Mouse (Mus musculus) CH12.LX (cell line): ENCODE data around the gene Sgsm1. TPM values are rescaled to one million over a fixed set of nuclear protein-coding genes. Genes with fewer than 3 reads are reported as not detected.

ENCODE experiments used
- DNase-seq: peaks from one replicate; pipeline ENCODE4 v3.0.0-alpha.2; 2013; ENCODE audit errors: extremely low read depth
- H3K27ac ChIP-seq: 2 replicates; pipeline ENCODE4 v1.5.1; 2012; ENCODE audit warnings: low read depth, mild to moderate bottlenecking, control low read depth, moderate library complexity; ENCODE audit not compliant: insufficient read depth
- H3K27me3 ChIP-seq: replicated peaks from 2 replicates; pipeline ENCODE3; 2012; ENCODE audit warnings: inconsistent platforms
- H3K36me3 ChIP-seq, 2 experiments: replicated peaks in 1 of 2; 2 replicates each; pipeline versions ENCODE3 to v1.6.1; 2012; ENCODE audit warnings: inconsistent platforms in 1 of 2, low read length in 1 of 2, mild to moderate bottlenecking in 1 of 2, mixed read lengths in 1 of 2, moderate library complexity in 1 of 2; ENCODE audit not compliant: control insufficient read depth in 1 of 2, insufficient read depth in 1 of 2
- H3K4me1 ChIP-seq, 2 experiments: 2 replicates each; pipeline ENCODE4 v1.6.1; 2012; ENCODE audit warnings: inconsistent platforms in 1 of 2, moderate library complexity in 1 of 2; ENCODE audit not compliant: insufficient read depth in 2 of 2, control insufficient read depth in 1 of 2
- H3K4me2 ChIP-seq: 2 replicates; pipeline ENCODE4 v1.6.1; 2012; ENCODE audit warnings: low read depth, mild to moderate bottlenecking, control low read depth; ENCODE audit not compliant: poor library complexity, insufficient read depth, severe bottlenecking
- H3K4me3 ChIP-seq, 3 experiments: fragments of 150-350 bp in 1 of 3; sonication (generic) in 1 of 3; replicated peaks in 1 of 3; 2 replicates each; pipeline versions ENCODE3 to v1.5.1; 2011 to 2012; ENCODE audit warnings: low read depth in 2 of 3, low read length in 2 of 3, mild to moderate bottlenecking in 2 of 3, moderate library complexity in 2 of 3, control low read depth in 1 of 3, improper control_type of control experiment in 1 of 3, inconsistent platforms in 1 of 3, mixed read lengths in 1 of 3; ENCODE audit not compliant: poor library complexity in 1 of 3
- H3K79me2 ChIP-seq: replicated peaks from 2 replicates; pipeline ENCODE4 v1.6.1; 2012; ENCODE audit warnings: mild to moderate bottlenecking, moderate library complexity; ENCODE audit not compliant: control insufficient read depth, poor library complexity, insufficient read depth, severe bottlenecking; ENCODE audit errors: extremely low read depth
- H3K9ac ChIP-seq: 2 replicates; pipeline ENCODE4 v1.6.1; 2012; ENCODE audit warnings: low read depth, mild to moderate bottlenecking, control low read depth, moderate library complexity; ENCODE audit not compliant: insufficient read depth
- H3K9me3 ChIP-seq: replicated peaks from 2 replicates; pipeline ENCODE3; 2012; ENCODE audit warnings: low read length, inconsistent platforms, mixed read lengths
- E2F4 ChIP-seq: IDR thresholded peaks from 2 replicates; pipeline ENCODE4 v1.6.1; 2011; ENCODE audit warnings: low read depth, low read length, improper control_type of control experiment; ENCODE audit not compliant: insufficient replicate concordance
- EP300 ChIP-seq: IDR thresholded peaks from 2 replicates; pipeline ENCODE4 v1.6.1; 2011; ENCODE audit warnings: low read length, improper control_type of control experiment
- GABPA ChIP-seq: IDR thresholded peaks from 2 replicates; pipeline ENCODE4 v1.6.1; 2012; ENCODE audit warnings: low read depth, low read length, improper control_type of control experiment, inconsistent platforms; ENCODE audit not compliant: insufficient replicate concordance
- JUND ChIP-seq: conservative IDR thresholded peaks from 2 replicates; pipeline ENCODE4 v1.6.1; 2011; ENCODE audit warnings: low read depth, low read length, improper control_type of control experiment
- MAFK ChIP-seq: IDR thresholded peaks from 2 replicates; pipeline ENCODE4 v1.6.1; 2011; ENCODE audit warnings: low read length, improper control_type of control experiment; ENCODE audit not compliant: insufficient replicate concordance
- MAX ChIP-seq: IDR thresholded peaks from 2 replicates; pipeline ENCODE4 v1.6.1; 2011; ENCODE audit warnings: low read length, improper control_type of control experiment
- NRF1 ChIP-seq: IDR thresholded peaks from 2 replicates; pipeline ENCODE4 v1.6.1; 2014; ENCODE audit warnings: low read depth, mild to moderate bottlenecking, inconsistent platforms, low read length, improper control_type of control experiment, moderate library complexity
- POLR2A ChIP-seq: IDR thresholded peaks from 2 replicates; pipeline ENCODE4 v1.6.1; 2011; ENCODE audit warnings: low read depth, mild to moderate bottlenecking, improper control_type of control experiment, low read length
- SMC3 ChIP-seq: IDR thresholded peaks from 2 replicates; pipeline ENCODE4 v1.6.1; 2011; ENCODE audit warnings: low read depth, low read length, improper control_type of control experiment
- UBTF ChIP-seq: IDR thresholded peaks from 2 replicates; pipeline ENCODE4 v1.6.1; 2012; ENCODE audit warnings: low read depth, mild to moderate bottlenecking, inconsistent platforms, low read length, improper control_type of control experiment, moderate library complexity
- USF1 ChIP-seq: IDR thresholded peaks from 2 replicates; pipeline ENCODE4 v1.6.1; 2014; ENCODE audit warnings: low read depth, mild to moderate bottlenecking, inconsistent platforms, low read length, improper control_type of control experiment
- ZC3H11A ChIP-seq: IDR thresholded peaks from 2 replicates; pipeline ENCODE4 v1.6.1; 2012; ENCODE audit warnings: low read depth, mild to moderate bottlenecking, inconsistent platforms, low read length, improper control_type of control experiment
- ZKSCAN1 ChIP-seq: IDR thresholded peaks from 2 replicates; pipeline ENCODE4 v1.6.1; 2012; ENCODE audit warnings: low read depth, inconsistent platforms, low read length, improper control_type of control experiment, borderline replicate concordance
- ZNF384 ChIP-seq: IDR thresholded peaks from 2 replicates; pipeline ENCODE4 v1.6.1; 2012; ENCODE audit warnings: low read depth, low read length, improper control_type of control experiment, inconsistent platforms
- dilution Hi-C: fragments of 300-500 bp; cut with MboI; formaldehyde crosslinking; loops from 2 replicates; pipeline ENCODE4 v1.14.3; 2020; ENCODE audit warnings: low sequenced_read_pairs; ENCODE audit not compliant: extremely low pct_unique_long_range_greater_than_20kb, extremely low pct_ligation_motif_present
- in situ Hi-C: fragments of 300-500 bp; cut with MboI; formaldehyde crosslinking; loops from 3 replicates; pipeline ENCODE4 v1.14.3; 2019; ENCODE audit warnings: low sequenced_read_pairs, low pct_ligation_motif_present, low pct_unique_long_range_greater_than_20kb, mixed read lengths
- polyA plus RNA-seq: library from polyadenylated mRNA; unstranded; fragments of >175 nt; gene quantifications from 2 replicates; pipeline ENCODE4 v1.2.1, GENCODE M21; 2012; ENCODE audit warnings: low read depth; ENCODE audit not compliant: insufficient read length
- total RNA-seq, 2 experiments: library from RNA; depleted of rRNA; stranded (reverse); fragments of 300-350 nt in 1 of 2; fragments of >200 nt in 1 of 2; gene quantifications; 2 replicates each; pipeline ENCODE4 v1.2.3; 2012 to 2014

Sgsm1 gene
- total and polyA plus RNA-seq, 3 experiments = 0.08 TPM; not detected in 2

- Histone ChIP-seq H3K36me3 (no peaks in the 10 kb centered on the region), H3K4me1 (no peaks in the 10 kb centered on the region), H3K4me2 (no peak overlapping the region), H3K9me3 (peaks cover 4% of the 10 kb centered on the region), H3K79me2 (no peaks in the 10 kb centered on the region), H3K9ac (no peak overlapping the region), H3K27me3 (peaks cover 25% of the 10 kb centered on the region), H3K27ac (no peak overlapping the region), H3K4me3 (no peak overlapping the region)
- in situ Hi-C loops = no loop called here
- DNase-seq = no peak
- dilution Hi-C loops = no loop called here
- TF ChIP-seq UBTF = no peak
- no peak for TF ChIP-seq ZKSCAN1
- no peak for TF ChIP-seq MAFK
- TF ChIP-seq, all 38 proteins: peak for 0
Observed at GRCm38 (mm10) chr5:113299433-113299832, 11.2 kb downstream of the Sgsm1 start.

- H3K27me3 ChIP-seq = peaks cover 26% of the 10 kb centered on the region
- no peak for TF ChIP-seq ZNF384
- no peak for TF ChIP-seq POLR2A
- no peak for TF ChIP-seq EP300
- TF ChIP-seq MAX = no peak
- no peak for TF ChIP-seq JUND
- no peak for TF ChIP-seq E2F4
- no peak for TF ChIP-seq SMC3
- no peak for TF ChIP-seq USF1
- no peak for TF ChIP-seq MAFK
- H3K79me2 ChIP-seq = no peaks in the 10 kb centered on the region
- no peak for DNase-seq
- no peak overlapping the region for H3K9ac ChIP-seq
- H3K4me3 ChIP-seq = no peak overlapping the region
- H3K9me3 ChIP-seq = peaks cover 4% of the 10 kb centered on the region
- H3K36me3 ChIP-seq = no peaks in the 10 kb centered on the region
- dilution Hi-C loops = no loop called here
- in situ Hi-C loops = no loop called here
- no peaks in the 10 kb centered on the region for H3K4me1 ChIP-seq
- no peak overlapping the region for H3K4me2 ChIP-seq
- no peak overlapping the region for H3K27ac ChIP-seq
Observed at GRCm38 (mm10) chr5:113298826-113299225, 11.8 kb downstream of the Sgsm1 start.

GRCm38 (mm10) chr5:113298040-113298439 lies 12.5 kb downstream of the Sgsm1 start:
- H3K27ac ChIP-seq = no peak overlapping the region
- TF ChIP-seq UBTF (no peak), SMC3 (no peak), NRF1 (no peak), GABPA (no peak), ZC3H11A (no peak)
- peaks cover 29% of the 10 kb centered on the region for H3K27me3 ChIP-seq
- peaks cover 4% of the 10 kb centered on the region for H3K9me3 ChIP-seq
- H3K9ac ChIP-seq = no peak overlapping the region
- dilution Hi-C loops = no loop called here
- no peaks in the 10 kb centered on the region for H3K36me3 ChIP-seq
- in situ Hi-C loops = no loop called here
- DNase-seq = no peak
- H3K4me1 ChIP-seq = no peaks in the 10 kb centered on the region
- H3K4me2 ChIP-seq = no peak overlapping the region
- no peaks in the 10 kb centered on the region for H3K79me2 ChIP-seq
- no peak overlapping the region for H3K4me3 ChIP-seq
